Mouse (Mus musculus): Measurements from ENCODE around the gene Atp13a2.

The Atp13a2 gene

GRCm38 (mm10) chr4:140961467-140962206 is 25.0 kb upstream of the Atp13a2 start:
- DNase-seq (ENCODE audit: low read depth, low spot score) = no peak

DNA sequence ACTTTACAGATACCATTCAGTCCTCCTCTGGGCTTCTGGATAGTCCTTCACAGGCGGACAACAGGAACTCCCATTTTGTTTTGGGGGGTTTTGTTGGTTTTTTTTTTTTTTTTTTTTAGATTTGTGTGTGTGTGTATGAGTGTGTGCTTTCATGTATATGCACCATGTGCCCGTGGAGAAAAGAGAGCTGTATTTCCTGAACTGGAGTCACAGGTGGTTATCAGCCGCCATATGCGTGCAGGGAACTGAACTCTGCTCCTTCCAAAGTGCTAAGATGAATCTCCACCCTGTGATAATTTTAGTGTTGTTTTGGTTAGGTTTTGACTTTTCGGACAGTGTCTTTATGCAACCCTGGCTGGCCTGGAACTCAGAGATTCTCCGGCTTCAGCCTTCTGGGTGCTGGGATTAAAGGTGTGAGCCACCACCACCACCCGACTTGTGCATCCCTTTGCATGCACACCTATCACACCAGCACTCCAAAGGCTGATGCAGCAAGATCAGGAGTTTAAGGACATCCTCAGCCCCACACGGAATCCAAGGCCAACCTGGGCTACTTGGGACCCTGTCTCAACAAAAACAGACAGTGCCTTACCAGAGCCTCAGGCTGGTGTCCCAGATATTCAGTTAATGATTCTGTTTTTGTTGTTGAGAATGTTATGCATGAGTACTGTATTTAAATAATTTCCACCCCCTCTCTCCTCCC is 24.3 kb upstream of the Atp13a2 start:
- DNase-seq (ENCODE audit: low read depth, low spot score) = no peak

DNA sequence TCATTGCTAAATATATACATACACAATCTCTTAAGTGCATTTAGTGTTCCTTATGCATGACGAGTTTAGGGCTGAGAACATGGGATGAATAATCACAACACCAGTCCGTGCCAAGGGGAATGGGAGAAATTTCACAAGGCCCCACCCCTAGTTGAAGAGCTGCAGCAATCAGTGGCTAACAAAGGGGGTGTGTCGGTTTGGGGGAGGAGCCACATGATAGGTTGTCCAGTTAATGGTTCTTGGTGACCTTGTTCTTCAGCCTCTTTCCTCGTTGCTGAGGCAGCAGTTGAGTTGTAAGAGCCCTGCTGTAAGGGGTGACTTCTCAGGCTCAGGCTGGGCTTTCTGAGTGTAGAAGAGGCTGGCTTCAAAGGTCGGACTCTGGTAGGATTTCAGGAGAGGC is 23.7 kb upstream of the Atp13a2 start:
- DNase-seq (ENCODE audit: low read depth, low spot score) = peak; percentile 84

GRCm38 (mm10) chr4:140963941-140964597 is 22.6 kb upstream of the Atp13a2 start:
- DNase-seq (ENCODE audit: low read depth, low spot score) = no peak

- peak; percentile 87 for DNase-seq (ENCODE audit: low read depth, low spot score)
These were observed 22.1 kb upstream of the Atp13a2 start for GRCm38 (mm10) chr4:140964620-140965019.

DNA sequence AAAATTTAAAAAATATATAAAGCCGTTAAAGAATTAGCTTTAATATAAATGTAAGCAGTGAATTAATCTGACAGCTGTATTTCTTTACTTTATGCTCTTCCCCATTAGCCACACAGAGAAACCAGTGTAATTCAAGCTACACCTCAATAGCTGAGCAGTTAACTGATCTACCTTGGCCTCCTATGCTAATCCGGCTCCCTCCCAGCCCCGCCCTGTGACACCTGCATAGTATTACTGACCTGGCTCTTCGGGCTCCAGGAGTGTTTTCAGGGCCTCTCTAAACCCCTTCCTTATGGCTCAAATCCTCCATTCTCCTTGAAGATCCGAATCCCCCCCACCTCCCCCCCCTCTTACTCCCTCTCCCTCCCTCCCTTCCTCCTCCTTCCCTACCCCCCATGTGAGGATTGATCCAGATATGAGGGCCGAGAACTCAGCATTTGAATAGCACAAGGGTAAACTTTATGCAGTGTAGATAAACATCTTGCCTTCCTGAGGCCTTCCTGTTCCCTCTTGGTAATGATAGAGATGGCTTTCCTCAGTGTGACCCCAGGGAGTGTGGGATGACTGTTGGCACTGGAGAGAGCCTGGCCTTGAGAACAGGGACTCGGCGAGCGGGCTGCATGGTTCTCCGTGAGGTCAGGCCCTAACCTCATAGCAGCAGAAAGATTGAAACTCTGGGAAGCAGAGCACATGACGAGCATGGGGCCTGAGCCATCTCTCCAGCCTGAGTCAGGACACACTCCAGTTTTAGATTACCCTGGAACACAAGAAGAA is 19.1 kb upstream of the Atp13a2 start:
- peak; percentile 55 for DNase-seq (ENCODE audit: low read depth, low spot score)

DNA sequence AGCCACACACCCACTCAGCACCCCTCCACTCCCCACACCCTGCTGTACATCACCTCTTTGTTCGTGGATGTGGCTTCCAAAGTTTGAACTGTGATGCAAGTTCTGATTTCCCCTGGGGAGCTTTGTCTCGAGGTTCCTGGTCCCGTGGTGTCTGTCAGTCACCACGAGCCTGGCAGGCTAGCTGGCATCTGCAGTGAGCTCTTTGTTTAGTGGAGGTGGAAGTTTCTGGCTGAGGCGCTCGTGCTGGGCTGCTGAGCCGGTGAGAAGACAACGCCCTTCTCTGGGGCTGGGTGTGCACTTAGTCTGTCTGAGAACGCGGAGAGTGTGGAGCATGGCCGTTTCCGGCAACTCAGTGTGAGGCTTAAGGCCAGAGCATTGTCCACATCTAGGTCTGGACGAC is 15.0 kb upstream of the Atp13a2 start:
- peak; percentile 55 for DNase-seq (ENCODE audit: low read depth, low spot score)

GRCm38 (mm10) chr4:140974408-140974807 is 12.3 kb upstream of the Atp13a2 start:
- no peak for DNase-seq (ENCODE audit: low read depth, low spot score)

GRCm38 (mm10) chr4:140975356-140975755 is 11.3 kb upstream of the Atp13a2 start:
- DNase-seq (ENCODE audit: low read depth, low spot score) = no peak

DNA sequence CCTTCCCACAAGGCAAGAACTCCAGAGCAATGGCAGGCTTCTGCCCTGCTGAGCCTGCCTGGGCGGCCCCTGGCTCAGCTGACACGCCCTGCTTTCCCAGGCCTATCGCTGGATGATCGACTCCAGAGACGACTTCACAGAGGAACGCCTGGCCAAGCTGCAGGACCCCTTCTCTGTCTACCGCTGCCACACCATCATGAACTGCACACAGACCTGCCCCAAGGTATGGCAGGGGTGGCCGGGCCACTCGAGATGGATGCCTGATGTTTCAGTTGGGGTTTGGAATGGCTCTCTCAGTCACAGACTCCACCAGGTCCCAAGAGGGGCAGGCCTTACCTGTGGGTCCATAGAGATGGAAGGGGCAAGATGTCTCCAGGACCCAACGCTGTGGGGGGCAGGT is 9.4 kb upstream of the Atp13a2 start:
- no peak for DNase-seq (ENCODE audit: low read depth, low spot score)

- DNase-seq (ENCODE audit: low read depth, low spot score) = peak; percentile 16
These were observed 8.6 kb upstream of the Atp13a2 start for GRCm38 (mm10) chr4:140977886-140978692.

- DNase-seq (ENCODE audit: low read depth, low spot score) = peak; percentile 79
These were observed 5.1 kb upstream of the Atp13a2 start for GRCm38 (mm10) chr4:140981605-140982004.

- no peak for DNase-seq (ENCODE audit: low read depth, low spot score)
These were observed 3.9 kb upstream of the Atp13a2 start for GRCm38 (mm10) chr4:140982808-140983207.

- no peak for DNase-seq (ENCODE audit: low read depth, low spot score)
These were observed 3.2 kb upstream of the Atp13a2 start for GRCm38 (mm10) chr4:140983442-140983841.

GRCm38 (mm10) chr4:140984544-140984943 is 2.1 kb upstream of the Atp13a2 start:
- no peak for DNase-seq (ENCODE audit: low read depth, low spot score)

GRCm38 (mm10) chr4:140986024-140986710 is 506 bp upstream of the Atp13a2 start:
- no peak for DNase-seq (ENCODE audit: low read depth, low spot score)

- DNase-seq (ENCODE audit: low read depth, low spot score) = no peak
These were observed 803 bp downstream of the Atp13a2 start for GRCm38 (mm10) chr4:140987476-140987875.

DNA sequence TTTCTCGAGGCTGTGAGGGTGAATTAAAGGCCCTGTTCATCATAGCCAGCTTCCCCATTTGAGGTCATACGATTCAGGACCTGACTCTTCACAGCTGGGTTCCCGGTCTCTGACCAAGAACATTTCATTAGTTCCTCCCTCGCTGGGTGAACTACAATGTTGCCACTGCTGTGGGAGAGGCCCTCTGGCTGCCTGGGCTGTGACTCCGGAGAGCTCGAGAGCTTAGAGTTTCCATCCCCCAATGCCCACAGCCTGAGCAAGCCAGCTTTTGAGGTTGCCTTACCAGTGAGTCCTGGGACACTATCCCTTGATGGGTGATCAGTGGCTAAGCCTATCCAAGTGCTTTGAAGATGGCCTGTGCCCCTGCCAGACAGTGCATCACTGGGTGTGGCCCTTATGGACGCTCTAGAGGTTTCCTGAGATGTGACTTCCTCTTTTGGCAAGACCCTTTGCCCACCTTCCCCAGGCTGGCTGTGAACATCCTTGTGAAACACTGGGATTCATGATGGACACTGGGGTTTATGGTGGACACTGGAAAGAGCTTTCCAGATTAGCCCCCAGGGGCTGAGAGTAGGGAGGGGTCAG is 2.1 kb downstream of the Atp13a2 start:
- no peak for DNase-seq (ENCODE audit: low read depth, low spot score)

- no peak for DNase-seq (ENCODE audit: low read depth, low spot score)
These were observed 2.8 kb downstream of the Atp13a2 start for GRCm38 (mm10) chr4:140989447-140989846.

DNA sequence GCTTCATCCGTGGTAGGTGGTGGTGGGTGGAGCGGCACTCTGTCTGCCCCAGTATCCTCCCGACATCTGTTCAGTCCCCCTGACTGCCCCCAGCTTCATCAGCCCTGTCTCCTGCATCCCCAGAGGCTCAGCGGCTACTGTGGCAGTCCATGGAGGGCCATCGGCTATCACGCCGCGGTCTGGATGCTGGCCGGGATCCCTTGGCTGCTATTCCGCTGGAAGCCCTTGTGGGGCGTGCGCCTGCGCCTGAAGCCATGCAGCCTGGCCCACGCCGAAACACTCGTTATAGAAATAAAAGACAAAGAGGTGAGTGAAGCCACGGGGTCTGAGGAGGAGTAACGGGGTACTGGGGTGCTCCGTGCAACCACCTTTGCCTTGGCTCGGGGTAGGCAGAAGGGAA is 5.5 kb downstream of the Atp13a2 start:
- DNase-seq (ENCODE audit: low read depth, low spot score) = no peak
